Mouse (Mus musculus) cerebellum, postnatal 4 days (tissue): Measurements from ENCODE around the gene Pm20d1.
"Not testable (repeated sequence)": the region's sequence is repeated elsewhere in the genome, so short reads cannot be mapped to it uniquely, and the experiment has no call there.

Source experiments
- DNase-seq, 2 experiments: peaks; one replicate each; pipeline ENCODE4 v3.0.0; 2022; ENCODE audit warnings: low spot score in 2 of 2, mixed read lengths in 1 of 2

The Pm20d1 gene

DNA sequence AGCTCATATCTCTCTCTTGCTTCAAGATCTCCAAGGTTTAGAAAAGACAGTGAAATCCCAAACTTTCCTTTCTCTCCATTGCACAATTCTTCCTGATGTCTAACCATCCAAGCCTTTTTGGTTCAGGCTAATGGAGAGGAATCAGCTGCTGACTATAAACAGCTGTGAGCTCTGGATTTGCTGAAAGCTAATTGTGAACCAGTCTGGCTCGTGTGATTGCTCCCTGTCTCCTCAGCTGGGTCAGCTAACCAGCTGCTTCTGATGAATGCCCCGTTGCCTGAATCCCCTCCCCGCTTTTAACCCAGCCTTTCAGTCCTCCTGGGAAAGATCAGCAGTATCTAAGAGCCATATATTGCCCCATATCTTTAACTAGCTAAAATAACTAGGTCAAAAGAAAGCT is 2.6 kb upstream of the Pm20d1 start:
- no peak for DNase-seq

DNA sequence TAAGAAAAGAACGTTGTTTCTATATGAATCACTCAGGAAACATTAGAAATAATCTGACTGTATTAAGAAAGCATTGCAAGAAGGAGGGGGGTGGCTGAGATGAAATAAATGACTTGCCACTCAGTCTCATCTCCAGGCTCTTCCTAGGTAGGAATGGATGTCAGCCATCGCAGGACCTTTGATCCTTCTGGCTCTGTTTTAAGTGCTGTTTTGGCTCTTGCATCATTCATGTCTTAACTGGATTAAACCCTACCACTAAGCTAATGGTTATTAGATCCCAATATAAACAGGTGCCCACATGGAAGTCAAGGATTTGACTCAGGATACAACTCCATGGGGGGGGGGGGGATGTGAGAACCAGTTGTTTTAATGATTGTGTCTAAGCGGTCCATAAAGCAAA is 2.0 kb upstream of the Pm20d1 start:
- no peak for DNase-seq

DNA sequence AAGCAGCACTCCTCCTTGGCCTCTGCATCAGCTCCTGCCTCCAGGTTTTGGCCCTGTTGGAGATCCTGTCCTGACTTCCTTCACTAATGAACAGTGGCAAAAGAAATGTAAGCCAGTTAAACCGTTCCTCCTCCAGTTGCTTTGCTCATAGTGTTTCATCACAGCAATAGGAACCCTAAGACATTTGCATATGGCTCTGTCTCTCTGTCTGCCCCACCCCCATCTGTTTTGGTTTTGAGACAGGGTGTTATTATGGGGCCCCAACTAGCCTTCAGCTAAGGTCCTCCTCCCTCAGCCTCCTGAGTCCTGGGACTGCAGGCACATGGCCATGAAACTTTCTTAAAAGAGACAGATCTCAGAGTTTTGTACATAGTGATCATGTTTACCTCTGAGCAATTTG is 2.8 kb downstream of the Pm20d1 start:
- DNase-seq = no peak

DNA sequence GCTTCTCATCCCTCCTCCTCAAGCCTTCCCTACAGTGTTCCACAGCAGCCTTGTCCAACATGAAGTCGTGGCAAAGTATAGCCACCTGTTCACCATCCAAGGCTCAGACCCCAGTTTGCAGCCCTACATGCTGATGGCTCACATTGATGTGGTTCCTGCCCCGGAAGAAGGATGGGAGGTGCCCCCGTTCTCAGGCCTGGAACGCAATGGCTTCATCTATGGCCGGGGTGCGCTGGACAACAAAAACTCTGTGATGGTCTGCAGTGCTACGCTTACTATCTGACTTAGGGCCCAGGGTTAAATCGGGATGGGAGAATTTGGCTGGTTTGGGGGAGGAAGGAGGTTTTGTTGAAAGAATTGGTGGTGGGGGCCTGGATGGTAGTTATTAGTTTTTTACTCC is 3.9 kb downstream of the Pm20d1 start:
- no peak for DNase-seq

DNA sequence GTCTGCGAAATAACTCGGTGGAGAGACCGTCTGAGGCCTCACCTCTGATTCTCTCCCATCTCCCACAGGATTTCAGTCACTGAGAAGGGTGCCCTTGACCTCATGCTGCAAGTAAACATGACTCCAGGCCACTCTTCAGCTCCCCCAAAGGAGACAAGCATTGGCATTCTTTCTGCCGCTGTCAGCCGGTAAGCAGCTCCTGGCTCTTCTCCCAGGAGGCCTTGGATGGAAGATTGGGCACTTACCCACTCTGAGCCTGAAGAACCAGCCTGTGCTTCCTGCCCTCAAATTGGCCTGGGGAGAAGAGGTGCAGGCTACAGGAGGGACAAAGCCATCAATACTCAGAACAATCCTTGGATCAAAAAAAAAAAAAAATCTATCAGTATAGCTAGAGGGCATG is 5.5 kb downstream of the Pm20d1 start:
- no peak for DNase-seq

DNA sequence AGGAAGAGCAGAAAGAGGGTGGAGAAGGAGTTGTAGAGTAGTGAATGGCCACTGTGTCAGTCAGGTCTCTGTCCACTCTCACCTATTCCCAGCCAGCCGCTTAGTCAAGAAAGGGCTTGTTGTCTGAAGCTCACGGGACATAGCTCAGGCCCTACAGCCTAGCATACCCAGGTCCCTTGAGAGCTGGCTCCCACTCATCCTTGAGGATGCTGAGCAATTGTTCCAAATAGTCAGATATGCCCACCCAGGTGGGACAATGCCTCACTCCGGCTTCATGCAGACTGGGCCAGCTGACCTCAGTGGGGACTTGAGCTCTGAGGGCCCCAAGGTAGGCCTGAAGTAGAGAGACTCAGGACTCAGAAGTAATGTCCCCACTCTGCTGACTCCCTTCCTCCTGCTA is 7.0 kb downstream of the Pm20d1 start:
- no peak for DNase-seq

DNA sequence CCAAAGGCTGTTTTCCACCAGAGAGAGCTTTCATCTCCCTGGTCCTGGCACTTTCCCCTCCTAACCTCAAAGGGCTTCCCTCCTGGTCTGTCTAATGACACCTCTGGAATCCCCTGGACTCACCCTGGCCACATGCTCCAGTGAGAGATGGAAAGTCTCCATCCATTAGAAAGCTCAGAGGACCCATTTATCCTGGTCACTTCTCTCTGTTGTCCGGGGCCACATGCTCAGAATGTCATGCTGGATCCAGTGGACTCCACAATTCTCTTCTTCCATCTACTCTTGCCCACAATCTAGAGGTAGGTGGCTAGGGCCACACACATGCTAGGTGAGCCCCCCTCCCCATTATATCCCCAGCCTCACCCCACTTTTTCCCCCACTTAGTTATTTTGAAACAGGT is 11.8 kb downstream of the Pm20d1 start:
- no peak for DNase-seq

DNA sequence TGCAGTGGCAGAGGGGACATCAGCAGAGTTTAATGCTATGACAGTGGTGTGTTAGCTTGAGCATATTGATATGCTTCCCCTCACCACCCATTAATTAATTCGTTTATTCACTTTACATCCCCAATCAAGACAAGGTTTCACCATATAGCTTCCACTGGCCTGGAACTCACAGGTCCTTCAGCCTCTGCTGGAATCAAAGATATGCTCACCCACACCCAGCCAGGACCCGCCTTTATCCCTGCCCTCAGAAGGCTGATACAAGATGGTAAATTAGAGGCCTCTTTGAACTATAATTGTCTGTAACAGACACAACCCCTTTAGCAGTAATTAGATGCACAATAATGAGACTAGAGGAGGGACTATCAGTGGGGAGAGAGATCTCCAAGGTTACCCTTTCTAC is 12.5 kb downstream of the Pm20d1 start:
- no peak for DNase-seq

DNA sequence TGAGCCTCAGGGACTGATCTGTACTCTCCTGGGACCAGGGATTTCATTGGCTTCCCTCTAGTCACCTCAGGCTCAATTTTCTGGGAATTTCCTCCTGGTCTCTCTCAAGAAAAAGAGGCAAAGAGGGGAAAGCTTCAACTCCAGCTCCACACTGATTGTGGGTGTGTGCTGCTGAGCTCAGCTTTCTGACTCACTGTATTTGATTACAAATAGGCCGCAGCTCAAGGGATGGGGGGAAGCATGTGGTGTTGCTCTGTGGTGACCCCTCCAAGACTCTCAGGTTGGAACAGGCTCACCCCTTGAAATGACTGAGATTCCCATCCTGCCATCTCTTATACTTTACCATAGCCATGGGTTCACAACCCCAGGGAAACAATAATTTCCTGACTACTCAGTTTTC is 14.2 kb downstream of the Pm20d1 start:
- no peak for DNase-seq

DNA sequence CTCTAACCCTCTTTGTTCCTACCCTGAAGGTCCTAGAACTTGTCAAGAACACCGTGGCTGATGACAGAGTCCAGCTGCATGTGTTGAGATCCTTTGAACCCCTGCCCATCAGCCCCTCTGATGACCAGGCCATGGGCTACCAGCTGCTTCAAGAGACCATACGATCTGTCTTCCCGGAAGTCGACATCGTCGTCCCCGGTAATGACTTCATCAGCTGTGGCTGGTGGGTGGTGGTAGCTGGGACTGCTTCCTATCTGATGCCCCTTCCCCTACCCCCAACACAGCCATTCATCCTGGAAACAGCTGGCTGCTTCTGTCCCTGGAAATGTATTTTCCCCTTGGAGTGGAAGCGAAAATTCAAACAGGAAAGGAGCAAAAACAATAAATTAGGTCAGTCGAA is 14.8 kb downstream of the Pm20d1 start:
- DNase-seq = no peak

DNA sequence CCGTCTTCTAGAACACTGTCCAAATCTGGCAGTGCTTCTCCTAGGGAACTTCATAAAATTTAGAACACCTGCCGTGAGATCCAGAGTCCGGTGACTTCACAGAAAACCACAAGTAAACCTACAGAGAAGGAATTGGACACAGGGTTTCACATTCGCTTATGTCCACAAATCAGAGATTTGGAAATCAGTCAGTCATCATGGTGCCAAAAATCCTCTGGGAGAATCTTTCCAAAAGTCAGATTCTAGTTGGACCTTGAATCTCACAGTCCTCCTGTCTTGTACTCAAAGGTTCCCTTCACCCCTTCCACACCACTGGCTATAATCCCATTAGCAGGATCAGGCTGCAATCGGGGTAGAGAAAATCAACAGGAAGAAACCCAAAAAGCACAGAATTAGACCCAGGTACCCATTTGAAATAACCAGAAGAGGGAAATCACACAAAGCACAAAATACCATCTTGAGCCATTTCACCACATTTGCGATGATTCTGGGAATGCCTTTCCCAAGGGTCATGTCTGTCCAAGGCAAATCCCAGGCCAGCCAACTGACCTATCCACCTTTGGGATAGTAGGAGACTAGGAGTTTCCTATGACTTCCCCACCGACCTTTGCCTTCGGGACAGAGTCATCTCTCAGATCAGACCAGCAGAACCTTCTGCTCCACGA is 15.6 kb downstream of the Pm20d1 start:
- DNase-seq = no peak

DNA sequence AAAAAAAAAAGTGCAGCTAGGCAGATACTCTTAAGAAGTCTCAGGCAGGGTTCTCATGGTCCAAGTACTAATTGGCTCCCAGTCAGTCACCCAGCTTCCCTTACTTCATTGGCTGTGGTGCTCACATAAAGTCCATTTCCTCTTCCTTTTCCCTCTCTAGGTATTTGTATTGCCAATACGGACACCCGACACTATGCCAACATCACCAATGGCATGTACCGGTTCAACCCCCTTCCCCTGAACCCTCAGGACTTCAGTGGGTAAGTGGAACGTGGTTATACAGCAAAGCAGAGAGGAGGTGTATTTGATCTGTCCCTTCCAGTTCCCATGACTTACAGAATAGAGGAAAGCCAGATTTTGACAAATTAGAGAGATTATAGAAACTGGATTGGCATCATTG is 16.6 kb downstream of the Pm20d1 start:
- no peak for DNase-seq

DNA sequence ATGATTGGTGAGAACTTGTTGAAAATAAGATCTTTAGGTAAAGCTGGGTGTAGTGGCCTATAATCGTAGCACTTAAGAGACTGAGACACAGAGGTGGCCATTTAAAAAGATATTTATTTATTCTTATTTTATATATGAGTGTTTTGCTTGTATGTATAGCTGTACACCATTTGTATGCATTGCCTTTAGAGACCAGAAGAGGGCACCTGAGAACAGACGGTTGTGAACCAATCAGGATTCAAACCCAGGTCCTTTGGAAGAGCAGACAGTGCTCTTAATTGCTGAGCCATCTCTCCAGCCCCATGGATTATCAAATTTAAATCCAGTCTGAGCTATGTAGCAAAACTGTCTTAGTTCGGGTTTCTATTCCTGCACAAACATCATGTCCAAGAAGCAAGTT is 17.0 kb downstream of the Pm20d1 start:
- no peak for DNase-seq

DNA sequence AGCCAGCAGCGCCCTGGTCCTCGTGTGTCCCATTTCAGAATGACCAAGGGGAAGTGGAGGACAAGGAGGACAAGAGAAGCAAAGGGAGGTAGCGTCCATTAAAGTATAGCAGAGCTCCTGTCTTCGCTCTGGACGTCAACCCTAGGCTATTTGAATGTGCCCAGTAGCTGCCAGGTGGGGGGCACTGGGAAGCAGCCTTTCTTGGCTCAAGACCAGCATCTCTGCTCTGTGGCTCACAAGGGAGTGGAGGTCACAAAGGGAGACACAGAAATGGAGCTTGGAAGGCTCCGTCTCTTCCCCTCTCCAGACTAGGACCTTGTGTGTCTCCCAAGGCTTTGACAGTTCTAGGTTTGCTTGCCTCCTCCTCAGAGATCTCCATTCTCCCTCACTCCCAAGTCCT is 19.7 kb downstream of the Pm20d1 start:
- no peak for DNase-seq

DNA sequence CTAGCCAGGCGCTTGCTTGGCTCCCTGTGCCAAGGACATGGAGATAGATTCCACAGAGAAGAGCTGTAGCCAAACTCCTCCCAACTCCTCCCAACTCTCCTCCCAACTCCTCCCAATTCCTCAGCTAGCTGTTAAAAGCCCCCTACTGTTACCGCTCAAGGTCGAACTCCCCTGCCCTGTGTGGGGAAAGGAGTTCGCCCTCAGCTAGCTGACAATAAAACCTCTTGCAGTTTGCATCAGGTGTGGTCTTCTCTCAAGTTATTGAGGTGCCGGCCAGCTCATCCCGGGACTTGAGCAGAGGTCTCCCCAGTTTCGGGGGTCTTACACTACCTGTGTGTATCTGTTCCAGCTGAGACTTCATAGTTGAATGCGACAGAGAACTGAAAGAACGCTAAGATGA is 23.2 kb downstream of the Pm20d1 start:
- DNase-seq = not testable (repeated sequence)

DNA sequence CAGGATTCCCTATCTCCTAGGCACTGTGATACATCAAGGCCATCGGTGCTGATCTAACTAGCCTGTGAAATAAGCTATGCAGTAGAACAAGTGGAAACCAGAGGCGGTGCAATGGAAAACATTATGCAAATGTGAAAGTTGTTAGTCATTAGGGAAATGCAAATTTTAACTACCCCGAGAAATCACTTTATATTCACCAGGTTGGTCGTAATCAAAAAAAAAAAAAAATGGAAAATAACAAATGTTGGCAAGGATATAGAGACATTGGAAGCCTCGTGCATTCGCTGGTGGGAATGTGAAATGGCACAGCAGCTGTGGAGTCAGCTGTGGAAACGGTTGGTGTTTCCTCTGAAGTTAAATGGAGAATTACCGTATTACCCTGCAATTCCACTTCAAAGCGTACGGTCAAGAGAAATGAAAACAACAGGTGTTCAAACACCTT is 23.7 kb downstream of the Pm20d1 start:
- DNase-seq = no peak

DNA sequence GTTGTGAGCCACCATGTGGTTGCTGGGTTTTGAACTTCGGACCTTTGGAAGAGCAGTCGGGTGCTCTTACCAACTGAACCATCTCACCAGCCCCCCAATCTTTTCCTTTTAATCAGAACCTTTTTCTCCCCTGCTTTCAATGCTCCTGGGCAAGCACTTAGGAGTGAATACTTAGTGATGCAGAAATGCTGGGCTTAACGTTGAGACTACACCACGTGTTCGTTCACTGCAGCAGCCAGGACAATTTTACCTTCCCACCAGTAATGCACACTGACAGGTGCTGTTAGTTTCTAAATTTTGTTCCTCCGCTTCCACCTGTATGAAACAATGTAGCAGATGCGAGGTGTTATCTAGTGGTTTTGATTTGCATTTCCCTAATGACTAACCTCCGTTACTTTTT is 25.1 kb downstream of the Pm20d1 start:
- DNase-seq = no peak

DNA sequence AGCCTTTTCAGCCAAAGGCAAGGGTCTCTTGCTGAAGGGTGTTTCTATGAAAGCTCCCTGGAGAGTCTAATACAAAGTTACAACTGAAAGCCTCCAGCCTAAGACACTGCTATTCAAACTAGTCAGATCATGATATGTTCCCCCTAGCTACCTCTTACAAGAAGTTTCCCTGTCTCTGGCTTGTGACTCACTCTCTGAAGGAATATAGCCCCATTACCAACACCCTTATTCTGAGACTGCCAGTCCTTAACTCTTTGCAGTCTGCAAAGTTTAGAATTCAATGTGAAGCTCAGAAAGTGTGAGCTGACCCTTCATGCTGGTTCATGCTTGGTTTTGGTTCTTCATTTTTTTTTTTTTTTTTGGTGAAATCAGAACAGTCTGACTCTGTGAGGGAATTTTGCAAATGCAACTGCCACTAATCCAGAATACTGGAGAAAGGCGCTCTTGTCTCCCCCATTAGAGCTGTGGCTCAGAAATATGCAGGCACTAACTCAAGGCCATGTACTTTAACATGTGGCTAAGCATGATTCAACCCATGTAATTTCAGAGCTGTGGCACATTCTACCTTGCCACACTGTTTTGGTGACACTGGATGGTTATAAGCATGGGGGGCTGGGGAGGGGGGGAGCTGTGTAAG is 25.8 kb downstream of the Pm20d1 start:
- DNase-seq = no peak

DNA sequence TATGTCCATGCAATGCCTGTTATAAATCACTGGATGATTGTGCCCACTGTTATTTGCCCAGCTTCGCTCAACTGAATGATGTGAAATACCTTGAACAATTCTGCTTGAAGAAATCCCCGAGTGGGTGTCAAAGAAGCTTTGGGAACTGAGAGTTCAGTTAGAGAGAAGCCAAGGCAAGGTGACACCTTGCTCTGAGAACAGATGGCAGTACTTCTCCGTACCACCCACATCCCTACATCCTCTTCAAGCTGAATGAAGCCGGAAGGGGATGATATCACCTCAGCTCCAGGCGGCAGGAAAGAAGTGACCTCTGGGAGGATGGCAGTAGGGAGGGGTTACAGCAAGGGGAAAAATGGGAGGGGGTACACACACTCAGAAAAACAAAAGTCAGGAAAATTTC is 26.4 kb downstream of the Pm20d1 start:
- DNase-seq = no peak

DNA sequence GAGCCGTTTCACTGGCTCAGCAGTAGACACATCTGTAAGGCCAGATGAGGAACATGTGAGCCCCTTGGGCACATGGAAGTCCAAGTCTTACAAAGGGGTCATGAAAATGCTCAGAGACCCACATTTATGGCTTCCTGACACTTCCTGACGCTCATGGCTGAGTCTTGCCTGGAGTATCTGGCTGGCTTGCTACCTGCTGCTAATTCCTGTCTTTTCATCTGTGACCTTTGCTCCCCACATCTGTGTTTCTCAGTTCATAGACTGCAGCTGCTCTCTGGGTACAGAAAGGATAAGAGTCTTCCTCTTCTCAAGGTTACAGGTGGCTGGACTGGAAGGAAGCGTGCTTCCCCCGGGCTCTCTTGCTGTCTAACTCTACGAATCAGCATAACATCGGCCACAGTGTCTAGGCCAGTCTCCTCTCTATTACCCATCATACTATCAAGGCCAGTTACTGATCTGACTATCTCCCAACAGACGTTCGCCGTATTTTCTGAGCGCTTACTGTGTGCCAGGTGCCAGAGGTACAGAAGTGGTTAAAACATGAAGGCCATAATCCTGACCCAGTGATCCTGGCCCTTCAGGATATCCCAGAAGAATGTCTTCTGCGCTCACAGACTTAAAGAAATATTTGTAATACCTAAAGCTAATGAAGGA is 27.5 kb downstream of the Pm20d1 start:
- DNase-seq = no peak

DNA sequence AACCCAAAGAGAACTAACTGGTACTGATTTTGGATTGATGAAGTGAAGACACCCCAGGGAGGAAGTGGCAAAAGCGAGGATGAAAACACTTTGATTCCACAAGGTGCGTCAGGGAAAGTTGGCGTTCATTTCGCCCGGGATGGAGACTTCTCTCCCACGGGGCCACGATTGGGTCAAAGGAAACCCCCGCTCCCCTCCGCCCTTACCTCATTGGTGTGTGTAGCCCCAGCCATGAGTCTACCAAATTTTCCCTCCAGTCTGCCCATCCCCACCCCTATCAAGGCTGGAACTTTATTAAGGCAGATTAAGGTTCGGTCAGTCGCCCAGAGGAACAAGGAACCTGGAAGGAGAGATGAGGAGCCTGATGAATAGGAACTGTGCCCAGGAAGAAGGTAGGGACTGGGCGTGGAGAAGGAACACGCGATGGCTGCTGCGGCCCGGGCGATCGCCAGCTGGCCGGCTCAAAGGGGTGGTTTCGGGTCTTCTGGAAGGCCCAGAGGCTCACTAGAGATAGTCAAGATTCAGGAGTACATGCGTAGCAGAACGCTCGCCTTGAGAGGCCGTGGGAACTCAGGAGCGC is 30.1 kb downstream of the Pm20d1 start, which contains the start of gene Slc41a1:
Slc41a1 (plus strand) TSS at position 287 of the 580 bp plus-strand sequence.
- peak in 1 of 2 experiments; percentile 27 for DNase-seq

DNA sequence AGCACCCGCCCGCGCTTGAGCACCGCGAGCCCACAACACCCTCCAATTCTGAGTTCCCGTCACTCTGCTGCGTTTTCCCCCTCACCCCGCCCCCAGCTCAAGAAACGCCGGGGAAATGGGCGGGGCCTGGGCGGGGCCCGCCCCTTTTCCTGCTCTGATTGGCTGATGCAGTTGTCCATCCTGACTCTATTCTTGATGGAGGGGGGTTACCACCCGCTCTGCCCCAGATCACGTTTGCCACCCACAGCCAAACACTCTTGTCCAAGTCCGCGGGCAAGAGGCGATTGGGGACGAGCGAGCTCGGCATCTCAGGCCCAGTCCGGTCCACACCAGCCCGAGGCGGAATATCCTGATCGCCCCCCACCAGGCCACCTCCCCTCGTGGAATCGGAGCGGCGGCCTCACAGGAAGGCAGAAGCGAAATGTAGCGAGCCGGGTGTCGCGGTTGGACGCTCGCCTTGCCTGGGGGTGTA is 30.6 kb downstream of the Pm20d1 start:
- peak; percentile 96 to 99 for DNase-seq
